Mouse (Mus musculus): ENCODE data around the gene Mcoln3. TPM values are rescaled to one million over a fixed set of nuclear protein-coding genes. Genes with fewer than 3 reads are reported as not detected.

Gene Mcoln3
- 1.3 and 1.5 TPM in 2 replicates for polyA plus RNA-seq (2012; rRNA removed; ENCODE audit: low replicate concordance)

DNA sequence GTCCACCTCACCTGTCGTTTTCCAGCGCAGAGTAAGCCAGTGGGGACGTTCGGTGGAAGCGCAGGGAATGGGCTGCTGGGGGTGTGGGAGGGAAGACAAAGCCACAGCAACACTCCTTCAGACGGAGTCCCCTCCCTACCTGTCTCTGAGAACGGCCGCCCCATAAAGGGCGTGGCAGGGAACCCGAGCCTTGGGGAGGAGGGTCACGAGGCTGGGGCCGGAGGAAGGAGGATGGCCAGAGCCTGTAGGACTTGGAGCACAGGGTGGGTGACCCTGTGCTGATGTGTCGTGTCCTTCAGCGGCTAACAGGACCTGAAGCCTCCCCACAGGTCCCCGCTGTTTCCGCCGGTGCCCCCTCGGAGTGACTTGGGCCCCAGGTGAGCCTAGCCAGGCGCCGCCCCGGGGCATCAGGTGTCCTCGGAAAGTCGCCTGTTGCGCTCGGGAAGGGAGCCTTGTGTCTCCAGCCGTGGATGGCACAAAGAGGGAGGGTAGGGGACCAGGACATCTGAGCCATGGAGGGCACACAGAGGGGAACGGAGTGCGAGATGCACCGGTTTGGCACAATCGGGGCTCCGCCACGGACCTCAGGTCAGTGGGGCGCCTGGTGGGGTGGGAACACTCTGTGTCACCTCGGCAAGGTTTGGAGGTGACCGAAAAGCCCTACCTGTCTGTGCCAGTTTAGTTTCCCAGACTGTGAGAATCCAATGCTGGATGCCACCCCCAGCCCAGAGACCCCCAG, at the start of gene Mcoln3:
Gene Mcoln3 (plus strand): TSS at position 193 of the 739 bp plus-strand sequence.

DNA sequence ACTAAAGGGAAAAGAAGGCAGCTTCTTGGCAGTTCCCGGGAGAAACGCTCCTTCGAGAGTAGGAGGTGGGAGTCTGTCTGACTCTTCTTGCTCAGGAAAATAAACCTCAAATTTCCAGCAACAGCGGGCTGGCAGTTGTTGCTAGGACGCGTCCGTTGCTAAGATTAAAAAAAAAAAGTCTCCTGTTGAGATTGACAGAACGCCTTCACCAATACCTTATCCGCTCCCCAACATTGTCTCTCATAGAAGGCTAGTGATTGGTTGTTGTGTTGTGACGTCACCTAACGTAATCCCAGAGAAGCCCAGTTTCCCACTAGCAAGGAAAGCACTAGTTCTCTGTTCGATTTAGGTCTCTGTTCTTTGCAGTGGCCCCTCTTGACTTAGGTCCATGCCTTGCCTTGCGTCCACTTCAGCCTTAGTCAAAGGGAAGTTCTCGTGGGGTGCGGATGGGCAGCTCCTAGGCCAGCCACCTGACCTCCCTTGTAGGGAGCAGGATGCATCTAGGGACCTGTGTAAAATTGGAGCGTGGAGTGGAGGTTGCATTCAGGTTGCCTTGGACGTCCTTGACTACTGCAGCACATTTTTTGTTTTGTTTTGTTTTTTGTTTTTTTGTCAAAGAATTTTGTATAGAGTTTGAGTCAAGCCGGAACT, 9.2 kb upstream of the Mcoln3 start, which contains the start of gene Wdr63:
Gene Wdr63 (minus strand): TSS at position 210 of the 651 bp plus-strand sequence.

DNA sequence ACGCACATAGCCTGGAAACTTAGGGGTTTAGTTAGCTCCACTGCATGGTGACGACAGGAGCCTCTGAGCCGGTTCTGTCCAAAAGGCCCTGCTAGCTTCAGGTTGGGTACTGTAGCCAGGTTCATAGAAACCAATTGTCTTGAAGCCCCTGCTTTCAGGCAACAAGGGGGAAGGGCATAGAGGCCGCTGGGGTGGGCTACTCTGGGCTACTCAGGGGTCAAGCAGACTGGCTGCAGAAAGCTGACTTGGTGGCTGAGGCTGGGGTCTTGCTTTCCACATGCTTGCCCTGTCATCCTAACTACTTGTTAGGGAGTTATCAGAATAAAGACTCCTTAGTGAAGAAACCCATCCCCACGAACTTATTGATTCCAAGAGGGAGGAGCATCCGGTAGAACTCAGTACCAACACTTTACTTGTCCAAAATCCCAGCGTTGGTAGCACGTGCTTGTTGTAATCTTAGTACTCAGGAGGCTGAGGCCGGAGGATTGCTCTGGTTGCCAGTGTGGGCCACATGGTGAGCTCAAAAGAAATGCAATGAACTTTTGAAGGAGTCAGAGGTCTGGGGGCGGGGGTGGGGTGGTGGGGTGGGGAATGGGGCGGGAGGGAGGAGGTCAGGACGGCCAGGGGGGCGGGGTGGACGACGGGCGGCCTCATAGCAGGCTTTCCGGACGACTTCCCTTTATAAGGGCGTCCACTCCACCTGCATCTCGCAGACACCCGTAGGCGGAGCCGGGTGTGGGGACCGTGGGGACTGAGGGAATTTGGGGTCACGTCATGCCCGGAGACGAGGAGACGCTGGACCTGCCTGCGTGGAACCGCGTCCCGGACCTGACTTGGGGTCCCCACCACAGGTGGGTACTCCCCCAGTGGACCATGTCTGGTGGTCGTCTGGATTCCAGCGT, 32.2 kb downstream of the Mcoln3 start, which contains the start of gene Mcoln2:
Gene Mcoln2 (plus strand): TSS at position 678 of the 902 bp plus-strand sequence.

Other genes starting within 250 kb of the Mcoln3 start
- 9.3 and 12.7 TPM in 2 replicates for gene Bcl10, start 194.6 kb upstream of the Mcoln3 start, polyA plus RNA-seq (2012; rRNA removed; ENCODE audit: low replicate concordance)
- gene 2410004B18Rik, start 179.4 kb upstream of the Mcoln3 start, polyA plus RNA-seq (2012; rRNA removed; ENCODE audit: low replicate concordance), result 7.1 and 12.4 TPM in 2 replicates
- gene Syde2, start 129.6 kb upstream of the Mcoln3 start, polyA plus RNA-seq (2012; rRNA removed; ENCODE audit: low replicate concordance), result 3.0 and 4.9 TPM in 2 replicates
- gene Wdr63, start 9.3 kb upstream of the Mcoln3 start, polyA plus RNA-seq (2012; rRNA removed; ENCODE audit: low replicate concordance), result 0.13 TPM in 1 of 2 replicates, not detected in the other
- gene Mcoln2, start 32.4 kb downstream of the Mcoln3 start, polyA plus RNA-seq (2012; rRNA removed; ENCODE audit: low replicate concordance), result 2.9 and 6.3 TPM in 2 replicates
- gene Lpar3, start 103.5 kb downstream of the Mcoln3 start, polyA plus RNA-seq (2012; rRNA removed; ENCODE audit: low replicate concordance), result 0.96 and 1.5 TPM in 2 replicates

Measured in mammary gland, adult 2 months (tissue).